Mouse (Mus musculus): ENCODE data around the gene Snx9. TPM values are rescaled to one million over a fixed set of nuclear protein-coding genes. Genes with fewer than 3 reads are reported as not detected.

Snx9 gene
- 10 to 100 TPM; 31.0 to 32.6 TPM for total RNA-seq (2021)

- intact Hi-C loops (cut with DNase I), result loop anchor here (2.0 to 5.0 kb wide), 3 partner anchors 27 to 51 kb away; no protein-coding TSS in a partner anchor
- peak; percentile 78 to 87 for DNase-seq
Measured at GRCm38 (mm10) chr17:5841128-5841942, at the start of gene Snx9. TSS of gene Snx9 (plus strand) at chr17:5841329.

- DNase-seq, result no peak
- intact Hi-C loops (cut with DNase I), result no loop called here
Measured at GRCm38 (mm10) chr17:5792164-5792791, 48.9 kb upstream of the Snx9 start.

GRCm38 (mm10) chr17:5793593-5793992 lies 47.5 kb upstream of the Snx9 start:
- no peak for DNase-seq
- intact Hi-C loops (cut with DNase I), result no loop called here

- intact Hi-C loops (cut with DNase I), result no loop called here
Measured at GRCm38 (mm10) chr17:5794276-5794675, 46.9 kb upstream of the Snx9 start.

GRCm38 (mm10) chr17:5795369-5795768 lies 45.8 kb upstream of the Snx9 start:
- intact Hi-C loops (cut with DNase I), result loop anchor here (1.0 to 5.0 kb wide), 3 partner anchors 128 to 222 kb away; no protein-coding TSS in a partner anchor
- DNase-seq, result no peak

More at GRCm38 (mm10) chr17:5794276-5794675, 46.9 kb upstream of the Snx9 start:
- no peak for DNase-seq

GRCm38 (mm10) chr17:5795878-5796277 lies 45.3 kb upstream of the Snx9 start:
- intact Hi-C loops (cut with DNase I), result loop anchor here (1.0 to 5.0 kb wide), 5 partner anchors 45 to 221 kb away; partner anchors contain the start of gene Snx9
- DNase-seq, result peak; percentile 71 to 73

GRCm38 (mm10) chr17:5797124-5797760 lies 43.9 kb upstream of the Snx9 start:
- intact Hi-C loops (cut with DNase I), result loop anchor here (2.0 to 5.0 kb wide), 3 partner anchors 44 to 220 kb away; partner anchors contain the start of gene Snx9
- no peak for DNase-seq

- intact Hi-C loops (cut with DNase I), result loop anchor here (5.0 kb wide), 2 partner anchors 179 to 219 kb away; no protein-coding TSS in a partner anchor
- DNase-seq, result no peak
Measured at GRCm38 (mm10) chr17:5798221-5798801, 42.8 kb upstream of the Snx9 start.

- intact Hi-C loops (cut with DNase I), result loop anchor here (5.0 kb wide), 2 partner anchors 178 to 218 kb away; no protein-coding TSS in a partner anchor
- DNase-seq, result no peak
Measured at GRCm38 (mm10) chr17:5798900-5799299, 42.2 kb upstream of the Snx9 start.

GRCm38 (mm10) chr17:5799396-5800021 lies 41.6 kb upstream of the Snx9 start:
- intact Hi-C loops (cut with DNase I), result loop anchor here (5.0 kb wide), 2 partner anchors 178 to 218 kb away; no protein-coding TSS in a partner anchor
- DNase-seq, result no peak

GRCm38 (mm10) chr17:5800254-5800653 lies 40.9 kb upstream of the Snx9 start:
- intact Hi-C loops (cut with DNase I), result no loop called here
- no peak for DNase-seq

- intact Hi-C loops (cut with DNase I), result no loop called here
- no peak for DNase-seq
Measured at GRCm38 (mm10) chr17:5800824-5801560, 40.1 kb upstream of the Snx9 start.

- no peak for DNase-seq
- intact Hi-C loops (cut with DNase I), result no loop called here
Measured at GRCm38 (mm10) chr17:5801761-5802655, 39.1 kb upstream of the Snx9 start.

- intact Hi-C loops (cut with DNase I), result no loop called here
- no peak for DNase-seq
Measured at GRCm38 (mm10) chr17:5802656-5802955, 38.5 kb upstream of the Snx9 start.

- DNase-seq, result no peak
- intact Hi-C loops (cut with DNase I), result no loop called here
Measured at GRCm38 (mm10) chr17:5803229-5804012, 37.7 kb upstream of the Snx9 start.

GRCm38 (mm10) chr17:5804370-5805150 lies 36.6 kb upstream of the Snx9 start:
- no peak for DNase-seq
- intact Hi-C loops (cut with DNase I), result no loop called here
